ENCODE assay signal across 21 mouse cellular contexts in the genomic region with DNA sequence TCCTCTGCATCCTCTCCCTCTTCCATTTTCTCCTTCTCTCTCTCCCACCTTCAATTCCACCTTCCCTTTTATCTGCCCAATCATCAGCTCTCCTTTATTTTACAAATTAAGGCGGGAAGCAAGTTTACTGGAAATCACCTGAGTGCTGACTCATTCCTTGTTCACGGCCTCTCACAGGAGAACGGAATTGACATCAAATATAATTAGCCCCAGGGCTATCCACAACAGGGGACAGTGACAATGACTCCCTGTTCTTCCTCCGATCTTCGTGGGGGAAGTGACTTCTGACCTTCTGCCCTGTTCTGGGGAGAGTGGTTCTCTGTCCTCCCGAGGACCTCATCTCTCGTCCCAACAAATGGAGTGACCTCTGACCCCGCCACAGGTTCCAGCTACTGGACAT. TPM values are rescaled to one million over a fixed set of nuclear protein-coding genes. Genes with fewer than 3 reads are reported as not detected.
"Had no signal": no experiment of that assay in that cellular context is flagged by ENCODE, and none has a peak within 500 bp of the region (broad histone marks: within the 10 kb centered on the region; RNA-seq: fewer than 3 reads in every experiment).

No protein-coding gene starts in this region.

- DNase-seq: lung, embryonic 14.5 days; right cerebral cortex, postnatal 14 days; thymus, adult 18-20 months; thymus, postnatal 14 days; thymus, postnatal 36 days had no signal

- H3K27ac ChIP-seq: macrophage; midbrain, embryonic 13.5 days; midbrain, embryonic 15.5 days; neural tube, embryonic 12.5 days had no signal

- H3K36me3 ChIP-seq: midbrain, embryonic 13.5 days; midbrain, embryonic 15.5 days; neural tube, embryonic 12.5 days had no signal

- H3K9me3 ChIP-seq: megakaryocyte, embryonic 14.5 days; midbrain, embryonic 13.5 days; midbrain, embryonic 15.5 days; neural tube, embryonic 12.5 days had no signal

- H3K27me3 ChIP-seq: midbrain, embryonic 13.5 days; midbrain, embryonic 15.5 days; neural tube, embryonic 12.5 days had no signal

- H3K4me1 ChIP-seq: midbrain, embryonic 13.5 days; midbrain, embryonic 15.5 days; neural tube, embryonic 12.5 days had no signal

- H3K9ac ChIP-seq: lung, embryonic 14.5 days; midbrain, embryonic 13.5 days; midbrain, embryonic 15.5 days; neural tube, embryonic 12.5 days had no signal

- H3K4me3 ChIP-seq: megakaryocyte, embryonic 14.5 days; midbrain, embryonic 13.5 days; midbrain, embryonic 15.5 days; neural tube, embryonic 12.5 days had no signal

RNA-seq across cellular contexts. Expression of gene 1700061G19Rik, which starts 1.7 kb away (rescaled TPM):
- total RNA-seq: midbrain, postnatal 0 days; monocyte, adult 5-6 weeks; neutrophil, adult 5-6 weeks had no signal
- polyA plus RNA-seq: macrophage had no signal

RNA-seq across cellular contexts. Expression of gene Acsbg2, which starts 2.7 kb away (rescaled TPM):
- total RNA-seq: megakaryocyte progenitor cell, adult 5-6 weeks; monocyte, adult 5-6 weeks; neutrophil, adult 5-6 weeks had no signal
- polyA plus RNA-seq: liver, embryonic 16.5 days; lung, embryonic 14.5 days; lung, embryonic 16.5 days; macrophage; midbrain, embryonic 11.5 days; midbrain, embryonic 13.5 days; midbrain, embryonic 15.5 days; midbrain, postnatal 0 days; neural tube, embryonic 12.5 days; neural tube, embryonic 14.5 days; stomach, embryonic 14.5 days; stomach, embryonic 16.5 days; thymus, postnatal 0 days had no signal
